Comparison of ENCODE assay signal across 17 mouse cellular contexts in the genomic region with DNA sequence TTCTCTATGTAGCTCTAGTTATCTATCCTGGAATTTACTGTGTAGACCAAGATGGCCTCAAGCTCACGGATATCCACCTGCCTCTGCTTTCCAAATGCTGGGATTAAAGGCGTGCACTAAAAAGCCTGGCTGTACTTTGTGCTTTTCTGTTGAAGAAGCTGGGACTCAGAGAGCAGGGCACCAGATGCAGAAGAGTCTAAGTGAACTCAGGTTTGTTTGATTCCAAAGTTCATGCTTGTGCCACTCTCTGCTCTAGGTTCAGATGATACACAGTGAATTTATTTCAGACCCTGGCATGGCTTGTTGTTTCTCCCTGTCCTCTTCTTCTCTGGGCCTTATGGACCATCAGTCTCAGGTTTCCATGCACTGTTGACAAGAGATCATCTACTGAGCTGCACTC. TPM values are rescaled to one million over a fixed set of nuclear protein-coding genes. Genes with fewer than 3 reads are reported as not detected.
A peak's percentile ranks its signal among the peaks of the same experiment; 100 is the strongest.
DNase-seq lines count a peak whose midpoint lies in the region; ATAC-seq and TF ChIP-seq lines count a peak whose summit lies in the region.
"Had no signal": no experiment of that assay in that cellular context is flagged by ENCODE, and none has a peak within 500 bp of the region (broad histone marks: within the 10 kb centered on the region; RNA-seq: fewer than 3 reads in every experiment).

No protein-coding gene starts in this region.

- no peak for TF ChIP-seq CTCF in liver, postnatal 0 days (IDR thresholded peaks at IDR 0.05; ENCODE audit: low read depth)
- no peak for TF ChIP-seq CTCF in intestine, postnatal 0 days (IDR thresholded peaks at IDR 0.05; ENCODE audit: low read depth)

- intact Hi-C loops in gastrocnemius, postnatal 36 days (cut with DNase I) = no loop called here

- no peaks in the 10 kb centered on the region for H3K4me1 ChIP-seq in kidney, embryonic 14.5 days (ENCODE audit: control insufficient read depth, insufficient read depth, low read length)
- peaks cover 3% of the 10 kb centered on the region for H3K4me1 ChIP-seq in liver, postnatal 0 days (ENCODE audit: insufficient read depth)
- H3K4me1 ChIP-seq in intestine, postnatal 0 days (replicated peaks; ENCODE audit: control insufficient read depth, insufficient read depth, low read length) = no peaks in the 10 kb centered on the region
- H3K4me1 ChIP-seq: heart, embryonic 12.5 days had no signal

- H3K36me3 ChIP-seq in kidney, embryonic 14.5 days (ENCODE audit: control insufficient read depth, insufficient read depth, low read length) = no peaks in the 10 kb centered on the region
- no peaks in the 10 kb centered on the region for H3K36me3 ChIP-seq in liver, postnatal 0 days (replicated peaks; ENCODE audit: insufficient read depth, low read length)
- no peaks in the 10 kb centered on the region for H3K36me3 ChIP-seq in intestine, postnatal 0 days (ENCODE audit: control insufficient read depth, insufficient read depth)
- H3K36me3 ChIP-seq: embryonic facial prominence, embryonic 13.5 days; forebrain, embryonic 12.5 days; heart, embryonic 12.5 days; hindbrain, embryonic 10.5 days had no signal

- DNase-seq in kidney, adult 8-10 months = peak; percentile 11 to 33
- no peak for DNase-seq in liver, postnatal 0 days
- DNase-seq in liver = no peak
- no peak for DNase-seq in gastrocnemius, postnatal 36 days
- DNase-seq: adrenal gland, adult 2 months; adrenal gland, postnatal 25 days; cerebellum, adult 18-20 months; cerebellum, adult 9-11 months; cerebellum, postnatal 36 days; gastrocnemius, postnatal 10 days had no signal

- H3K27me3 ChIP-seq in kidney, embryonic 14.5 days (ENCODE audit: control insufficient read depth, insufficient read depth, low read length) = no peaks in the 10 kb centered on the region
- no peaks in the 10 kb centered on the region for H3K27me3 ChIP-seq in liver, postnatal 0 days (ENCODE audit: insufficient read depth, low read length)
- no peaks in the 10 kb centered on the region for H3K27me3 ChIP-seq in intestine, postnatal 0 days (replicated peaks; ENCODE audit: control insufficient read depth, insufficient read depth, low read length)
- H3K27me3 ChIP-seq: embryonic facial prominence, embryonic 13.5 days; forebrain, embryonic 12.5 days; heart, embryonic 12.5 days had no signal

- no peak for ATAC-seq in kidney, embryonic 14.5 days (ENCODE audit: low FRiP score, low TSS enrichment)
- ATAC-seq in liver, postnatal 0 days = peak; percentile 56
- ATAC-seq in intestine, postnatal 0 days = peak; percentile 81
- ATAC-seq: forebrain, embryonic 16.5 days had no signal

- H3K9ac ChIP-seq in kidney, embryonic 14.5 days (ENCODE audit: low read depth, low read length) = no peak overlapping the region
- no peak overlapping the region for H3K9ac ChIP-seq in liver, postnatal 0 days (replicated peaks)
- H3K9ac ChIP-seq in intestine, postnatal 0 days (ENCODE audit: low read depth, low read length) = no peak overlapping the region
- H3K9ac ChIP-seq: embryonic facial prominence, embryonic 13.5 days; forebrain, embryonic 12.5 days; heart, embryonic 12.5 days had no signal

- TF ChIP-seq EP300 in liver, postnatal 0 days (IDR thresholded peaks at IDR 0.05; ENCODE audit: low read depth) = no peak

- H3K9me3 ChIP-seq in kidney, embryonic 14.5 days (ENCODE audit: control insufficient read depth, low read length) = no peaks in the 10 kb centered on the region
- H3K9me3 ChIP-seq in liver, postnatal 0 days (ENCODE audit: low read length) = no peaks in the 10 kb centered on the region
- H3K9me3 ChIP-seq in intestine, postnatal 0 days (ENCODE audit: control insufficient read depth) = no peaks in the 10 kb centered on the region
- H3K9me3 ChIP-seq: embryonic facial prominence, embryonic 13.5 days; forebrain, embryonic 12.5 days; heart, embryonic 12.5 days; hindbrain, embryonic 10.5 days had no signal

- no peak overlapping the region for H3K4me3 ChIP-seq in kidney, embryonic 14.5 days (ENCODE audit: low read length)
- no peak overlapping the region for H3K4me3 ChIP-seq in liver, postnatal 0 days (ENCODE audit: low read depth, low read length)
- no peak overlapping the region for H3K4me3 ChIP-seq in intestine, postnatal 0 days (ENCODE audit: low read depth, low read length)
- H3K4me3 ChIP-seq: embryonic facial prominence, embryonic 13.5 days; forebrain, embryonic 12.5 days; heart, embryonic 12.5 days; hindbrain, embryonic 10.5 days had no signal

- no peak overlapping the region for H3K4me2 ChIP-seq in kidney, embryonic 14.5 days (replicated peaks; ENCODE audit: low read depth, low read length)
- H3K4me2 ChIP-seq in liver, postnatal 0 days (ENCODE audit: low read depth, low read length) = no peak overlapping the region
- H3K4me2 ChIP-seq in intestine, postnatal 0 days (replicated peaks; ENCODE audit: low read depth) = 0 out of 2 replicates have a peak overlapping the region, but pooled peaks have one; percentile 0
- H3K4me2 ChIP-seq: embryonic facial prominence, embryonic 13.5 days; forebrain, embryonic 12.5 days; heart, embryonic 12.5 days had no signal

- H3K27ac ChIP-seq in kidney, embryonic 14.5 days (ENCODE audit: low read depth, low read length) = no peak overlapping the region
- no peak overlapping the region for H3K27ac ChIP-seq in liver, postnatal 0 days (ENCODE audit: low read depth)
- H3K27ac ChIP-seq in intestine, postnatal 0 days (ENCODE audit: low read depth, low read length) = peak overlapping the region; percentile 3; the same call in 1 of the 2 replicates
- H3K27ac ChIP-seq: embryonic facial prominence, embryonic 13.5 days; forebrain, embryonic 12.5 days; hindbrain, embryonic 10.5 days had no signal

- WGBS in kidney, embryonic 14.5 days = 79% methylated on average over 2 of the region's 2 CpGs
- 58% methylated on average over 2 of the region's 2 CpGs for WGBS in liver, postnatal 0 days (ENCODE audit: insufficient replicate concordance)
- 40% methylated on average over 2 of the region's 2 CpGs for WGBS in intestine, postnatal 0 days

RNA-seq across cellular contexts. Expression of gene Zranb1, which starts 5.7 kb away (rescaled TPM):
- 18.0 and 20.0 TPM in 2 replicates for polyA plus RNA-seq in kidney, embryonic 14.5 days (2014; fragmentation: Nextera tagmentation; extraction: Ambion mirVana)
- 10.0 and 11.6 TPM in 2 replicates for polyA plus RNA-seq in liver, postnatal 0 days (2015; fragmentation: Nextera tagmentation; extraction: Ambion mirVana)
- polyA plus RNA-seq in intestine, postnatal 0 days (2015; fragmentation: Nextera tagmentation; extraction: Ambion mirVana) = 8.7 and 9.8 TPM in 2 replicates
- 10 to 100 TPM; 44.4 to 53.3 TPM for total RNA-seq in gastrocnemius, postnatal 36 days (2021)

Comparison
In these comparisons a context has a peak if more than half of its experiments do, and no peak if none do; other contexts are left out.
1. DNase-seq: peak in kidney, adult 8-10 months (2 of 2); none in liver, postnatal 0 days (single experiment), liver (single experiment) and gastrocnemius, postnatal 36 days (0 of 2).